Mouse (Mus musculus): ENCODE results near the gene Uts2b. TPM values are rescaled to one million over a fixed set of nuclear protein-coding genes. Genes with fewer than 3 reads are reported as not detected.
"Not testable (repeated sequence)": the region's sequence is repeated elsewhere in the genome, so short reads cannot be mapped to it uniquely, and the experiment has no call there.

Gene Uts2b
- polyA plus RNA-seq, 1 experiment from 2014 or later, result 1.9 TPM

DNA sequence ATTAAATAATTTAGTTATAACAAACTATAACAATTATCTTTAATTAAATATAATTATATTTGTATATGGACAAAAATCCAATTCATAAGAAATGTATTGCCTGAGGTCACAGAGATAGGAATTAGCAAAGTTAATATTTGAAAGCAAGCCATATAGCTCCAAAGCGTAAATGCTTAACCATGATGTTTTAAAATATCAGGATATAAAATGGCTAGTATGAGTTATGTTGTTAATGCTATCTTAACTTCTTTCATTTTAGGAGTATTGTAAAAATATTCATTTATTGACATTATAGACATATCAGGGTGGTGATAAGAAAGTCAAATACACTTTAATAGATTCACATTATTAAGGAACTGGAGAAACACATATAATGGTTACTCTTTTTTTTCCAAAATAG lies 10.0 kb downstream of the Uts2b start:
- no peaks in the 10 kb centered on the region for H3K36me3 ChIP-seq
- H3K4me1 ChIP-seq, result no peaks in the 10 kb centered on the region
- no peaks in the 10 kb centered on the region for H3K9me3 ChIP-seq
- no peak overlapping the region for H3K4me3 ChIP-seq
- H3K27me3 ChIP-seq, result no peaks in the 10 kb centered on the region
- WGBS, result 94% methylated on average over 1 of the region's 1 CpGs
- H3K27ac ChIP-seq, result no peak overlapping the region
- no peak for ATAC-seq (ENCODE audit: insufficient number of reproducible peaks, low FRiP score, low TSS enrichment, low read depth)
- H3K9ac ChIP-seq, result no peak overlapping the region
- H3K4me2 ChIP-seq, result no peak overlapping the region

DNA sequence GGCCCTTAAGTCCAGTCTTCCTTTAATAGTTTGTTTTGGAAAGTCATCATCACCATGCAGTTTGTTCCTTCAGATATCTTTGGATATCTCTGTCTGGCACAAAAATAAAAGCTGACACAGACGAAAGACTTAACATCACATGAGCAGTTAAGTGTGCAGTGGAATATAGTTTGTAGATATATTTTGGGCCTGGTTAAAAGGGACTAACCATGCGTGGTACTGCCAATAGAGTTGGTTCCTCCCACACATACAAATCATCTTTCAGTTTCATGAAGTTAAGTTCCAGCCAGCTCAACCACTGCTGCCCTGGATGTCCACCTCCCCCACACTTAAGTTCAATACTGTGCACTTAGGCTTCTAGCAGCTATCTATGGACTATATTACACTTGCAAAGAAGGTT lies 15.6 kb downstream of the Uts2b start:
- no peak for ATAC-seq (ENCODE audit: insufficient number of reproducible peaks, low FRiP score, low TSS enrichment, low read depth)
- no peaks in the 10 kb centered on the region for H3K27me3 ChIP-seq
- H3K4me2 ChIP-seq, result no peak overlapping the region
- 70% methylated on average over 2 of the region's 2 CpGs for WGBS
- no peak overlapping the region for H3K4me3 ChIP-seq
- H3K27ac ChIP-seq, result no peak overlapping the region
- no peaks in the 10 kb centered on the region for H3K9me3 ChIP-seq
- no peaks in the 10 kb centered on the region for H3K4me1 ChIP-seq
- H3K36me3 ChIP-seq, result no peaks in the 10 kb centered on the region
- H3K9ac ChIP-seq, result no peak overlapping the region

DNA sequence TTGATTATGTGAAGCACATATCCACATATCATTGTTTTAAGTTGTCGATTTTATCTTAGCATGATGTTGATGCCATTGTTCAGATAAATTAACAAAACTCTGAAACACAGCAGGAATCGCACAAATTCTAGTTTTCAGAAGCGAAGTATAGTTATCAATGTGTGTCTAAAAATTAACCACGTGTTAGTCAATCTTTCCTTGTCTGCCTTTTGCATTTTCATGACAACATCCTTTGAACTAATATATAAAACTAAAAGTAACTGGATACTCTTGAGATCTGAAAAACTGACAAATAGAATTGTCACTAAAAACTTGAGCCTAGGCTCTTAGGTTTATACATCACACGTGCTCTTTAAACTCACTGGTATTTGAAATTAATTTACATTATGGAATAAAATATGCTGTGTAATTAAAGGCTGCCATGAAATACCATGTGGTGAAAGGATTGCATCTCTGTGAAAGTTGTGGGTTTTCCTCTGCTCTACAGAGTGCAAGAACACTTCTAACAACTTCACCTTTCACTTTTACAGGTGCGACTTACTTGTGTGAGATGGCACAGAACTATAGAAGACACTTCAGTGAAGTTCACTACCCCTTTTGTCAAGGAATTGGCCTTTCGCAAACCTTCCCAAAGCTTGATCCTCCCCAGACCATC lies 20.0 kb downstream of the Uts2b start:
- Histone ChIP-seq H3K9ac (no peak overlapping the region), H3K4me3 (no peak overlapping the region), H3K4me2 (no peak overlapping the region), H3K9me3 (no peaks in the 10 kb centered on the region), H3K27me3 (no peaks in the 10 kb centered on the region), H3K4me1 (no peaks in the 10 kb centered on the region), H3K27ac (no peak overlapping the region), H3K36me3 (no peaks in the 10 kb centered on the region)
- ATAC-seq (ENCODE audit: insufficient number of reproducible peaks, low FRiP score, low TSS enrichment, low read depth), result no peak
- 86% methylated on average over 7 of the region's 7 CpGs for WGBS

DNA sequence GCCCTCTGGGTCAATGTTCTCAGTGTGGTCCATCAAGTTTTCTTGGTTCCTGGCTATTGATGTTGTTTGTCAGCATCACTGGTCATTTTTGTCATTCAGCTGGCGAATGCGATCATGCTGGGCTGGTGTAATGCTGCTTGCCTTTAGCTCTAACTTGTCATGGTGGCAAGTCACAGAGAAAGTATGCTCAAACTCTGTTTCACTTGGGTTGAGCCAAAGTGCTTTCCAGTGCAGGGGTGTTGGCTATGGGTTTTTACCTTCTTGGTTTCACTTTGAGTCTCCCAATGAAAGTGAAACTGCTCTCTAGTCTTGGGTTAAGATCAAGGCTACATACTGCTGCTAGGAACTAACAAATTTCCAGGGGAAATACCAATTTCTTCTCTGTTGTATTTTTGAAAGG lies 20.8 kb downstream of the Uts2b start:
- Histone ChIP-seq H3K4me2 (no peak overlapping the region), H3K9ac (no peak overlapping the region), H3K4me1 (no peaks in the 10 kb centered on the region), H3K9me3 (no peaks in the 10 kb centered on the region), H3K27ac (no peak overlapping the region), H3K4me3 (no peak overlapping the region), H3K36me3 (no peaks in the 10 kb centered on the region), H3K27me3 (no peaks in the 10 kb centered on the region)
- 90% methylated on average over 2 of the region's 2 CpGs for WGBS
- ATAC-seq (ENCODE audit: insufficient number of reproducible peaks, low FRiP score, low TSS enrichment, low read depth), result no peak

DNA sequence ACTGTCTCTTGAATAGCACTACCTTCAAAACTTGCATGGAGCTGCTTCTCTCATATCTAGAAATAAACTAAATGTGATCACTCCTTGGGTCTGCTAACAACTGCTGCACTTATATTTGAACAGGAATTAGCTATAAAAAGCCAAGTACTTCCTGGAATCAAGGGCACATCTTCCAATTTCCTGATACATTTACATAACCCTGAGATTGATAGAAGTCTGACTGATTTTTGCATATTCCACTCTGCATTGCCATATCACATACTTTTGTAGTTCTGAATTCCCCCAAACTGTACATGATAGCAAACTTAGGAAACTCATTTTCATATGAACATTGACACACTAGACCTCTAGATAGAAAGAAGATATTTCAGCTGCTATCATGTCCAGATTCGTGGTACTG lies 21.7 kb downstream of the Uts2b start:
- ATAC-seq (ENCODE audit: insufficient number of reproducible peaks, low FRiP score, low TSS enrichment, low read depth), result no peak
- 66% methylated on average over 1 of the region's 1 CpGs for WGBS
- H3K9me3 ChIP-seq, result no peaks in the 10 kb centered on the region
- H3K9ac ChIP-seq, result no peak overlapping the region
- no peaks in the 10 kb centered on the region for H3K36me3 ChIP-seq
- no peaks in the 10 kb centered on the region for H3K27me3 ChIP-seq
- H3K4me3 ChIP-seq, result no peak overlapping the region
- H3K4me1 ChIP-seq, result no peaks in the 10 kb centered on the region
- H3K27ac ChIP-seq, result no peak overlapping the region
- H3K4me2 ChIP-seq, result no peak overlapping the region

DNA sequence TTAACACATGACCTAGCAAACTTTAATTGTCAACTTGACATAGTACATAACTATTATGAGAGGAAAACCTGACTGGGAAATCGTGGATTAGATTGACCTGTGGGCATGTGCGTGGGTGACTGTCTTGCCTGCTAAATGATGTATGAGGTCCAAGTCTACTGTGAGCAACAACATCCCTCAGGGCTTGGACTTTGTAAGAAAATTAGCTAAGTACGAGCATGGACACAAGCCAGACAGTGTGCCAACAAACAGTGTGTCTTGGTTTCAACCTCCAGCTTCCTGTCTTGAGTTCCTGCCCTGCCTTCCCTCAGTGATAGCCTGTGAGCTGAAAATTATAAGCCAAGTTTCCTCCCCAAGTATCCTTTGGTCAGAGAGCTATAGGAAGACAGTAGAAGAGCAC lies 22.5 kb downstream of the Uts2b start:
- Histone ChIP-seq H3K27me3 (no peaks in the 10 kb centered on the region), H3K4me2 (no peak overlapping the region), H3K36me3 (no peaks in the 10 kb centered on the region), H3K9ac (no peak overlapping the region), H3K4me1 (no peaks in the 10 kb centered on the region), H3K9me3 (no peaks in the 10 kb centered on the region), H3K4me3 (no peak overlapping the region), H3K27ac (no peak overlapping the region)
- WGBS, result 58% methylated on average over 3 of the region's 3 CpGs
- ATAC-seq (ENCODE audit: insufficient number of reproducible peaks, low FRiP score, low TSS enrichment, low read depth), result no peak

DNA sequence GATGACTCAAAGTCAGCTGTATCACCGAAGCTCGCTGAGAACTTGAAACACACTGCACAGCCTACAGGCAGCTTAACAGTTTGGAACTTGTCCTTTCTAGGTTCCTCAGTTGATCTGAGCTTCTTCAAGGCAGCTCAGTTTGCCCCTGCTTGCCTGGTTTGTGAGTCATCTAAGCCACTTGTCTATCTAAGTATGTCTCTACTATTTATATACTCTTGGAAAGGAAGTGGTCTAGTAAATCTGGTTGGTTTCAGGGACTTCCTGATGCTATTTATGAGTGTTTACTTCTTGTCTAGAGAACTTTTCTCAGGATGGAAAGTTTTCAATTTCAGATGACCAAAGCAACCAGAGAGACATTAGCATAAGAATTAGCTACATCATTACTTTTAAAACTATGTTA lies 43.6 kb downstream of the Uts2b start:
- no peaks in the 10 kb centered on the region for H3K36me3 ChIP-seq
- no peak overlapping the region for H3K27ac ChIP-seq
- ATAC-seq (ENCODE audit: insufficient number of reproducible peaks, low FRiP score, low TSS enrichment, low read depth), result no peak
- no peak overlapping the region for H3K4me3 ChIP-seq
- WGBS, result 93% methylated on average over 2 of the region's 2 CpGs
- no peak overlapping the region for H3K9ac ChIP-seq
- H3K4me1 ChIP-seq, result no peaks in the 10 kb centered on the region
- H3K9me3 ChIP-seq, result no peaks in the 10 kb centered on the region
- H3K4me2 ChIP-seq, result no peak overlapping the region
- no peaks in the 10 kb centered on the region for H3K27me3 ChIP-seq

DNA sequence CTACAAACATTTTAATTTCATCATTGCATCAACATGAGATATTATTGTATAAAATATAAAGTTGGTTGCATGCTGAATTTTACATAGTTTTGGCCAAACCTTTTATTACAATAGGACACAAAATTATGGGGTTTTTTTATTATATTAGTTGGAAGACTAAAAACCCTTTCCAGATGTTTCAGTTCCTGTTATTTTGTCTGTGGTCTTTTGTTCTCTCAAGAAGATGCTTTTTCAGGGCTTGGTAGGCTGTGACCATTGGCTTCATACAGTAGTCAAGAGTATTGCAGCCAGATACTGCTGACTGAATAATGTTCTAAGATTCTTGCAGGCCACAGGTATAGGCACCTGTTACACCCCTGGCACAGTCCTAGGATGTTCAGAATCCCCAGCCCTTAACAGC lies 48.0 kb downstream of the Uts2b start:
- no peak for ATAC-seq (ENCODE audit: insufficient number of reproducible peaks, low FRiP score, low TSS enrichment, low read depth)
- Histone ChIP-seq H3K4me1 (no peaks in the 10 kb centered on the region), H3K27ac (no peak overlapping the region), H3K4me3 (no peak overlapping the region), H3K9ac (no peak overlapping the region), H3K36me3 (no peaks in the 10 kb centered on the region), H3K9me3 (no peaks in the 10 kb centered on the region), H3K4me2 (no peak overlapping the region), H3K27me3 (no peaks in the 10 kb centered on the region)

DNA sequence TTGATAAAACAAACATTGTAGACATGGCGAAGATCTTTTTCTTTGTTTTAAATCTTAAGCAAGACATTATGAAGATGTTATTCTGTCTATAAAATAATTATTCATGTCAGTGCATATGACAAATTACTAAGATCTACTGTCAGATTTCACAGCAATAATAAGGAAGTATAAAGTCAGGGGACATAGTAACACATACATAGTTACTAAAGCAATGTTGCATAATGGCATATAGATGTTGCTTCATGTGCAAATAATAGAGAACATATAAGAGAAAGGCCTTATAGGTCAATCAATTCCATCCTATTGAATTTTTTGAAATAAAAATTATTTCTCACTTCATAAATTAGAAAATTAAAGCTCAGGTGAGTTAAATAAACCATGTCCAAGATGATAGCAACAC lies 50.9 kb downstream of the Uts2b start:
- no peaks in the 10 kb centered on the region for H3K27me3 ChIP-seq
- no peaks in the 10 kb centered on the region for H3K9me3 ChIP-seq
- ATAC-seq (ENCODE audit: insufficient number of reproducible peaks, low FRiP score, low TSS enrichment, low read depth), result no peak
- no peaks in the 10 kb centered on the region for H3K4me1 ChIP-seq
- no peak overlapping the region for H3K9ac ChIP-seq
- WGBS, result 83% methylated on average over 1 of the region's 1 CpGs
- no peak overlapping the region for H3K4me3 ChIP-seq
- no peak overlapping the region for H3K4me2 ChIP-seq
- H3K36me3 ChIP-seq, result no peaks in the 10 kb centered on the region
- no peak overlapping the region for H3K27ac ChIP-seq

DNA sequence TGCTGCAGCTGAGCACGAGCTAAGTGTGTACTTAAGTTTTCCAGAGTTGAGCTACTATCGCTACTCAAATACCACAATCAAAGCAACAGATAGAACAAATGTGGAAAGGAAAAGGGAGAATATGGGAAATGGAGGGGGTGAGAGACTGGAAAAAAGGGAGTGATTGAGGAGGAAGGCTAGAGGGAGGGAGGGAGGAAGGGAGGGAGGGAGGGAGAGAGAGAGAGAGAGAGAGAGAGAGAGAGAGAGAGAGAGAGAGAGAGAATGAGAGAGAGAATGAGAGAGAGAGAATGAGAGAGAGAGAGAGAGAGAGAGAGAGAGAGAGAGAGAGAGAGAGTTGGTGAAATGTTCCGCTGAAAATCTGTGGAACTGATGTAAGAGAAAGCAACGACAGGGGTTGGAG lies 62.9 kb downstream of the Uts2b start, which contains the start of gene Ostn:
Gene Ostn (plus strand): TSS at position 301 of the 400 bp plus-strand sequence.
- H3K36me3 ChIP-seq; H3K9me3 ChIP-seq; H3K4me3 ChIP-seq; H3K4me2 ChIP-seq; ATAC-seq (ENCODE audit: insufficient number of reproducible peaks, low FRiP score, low TSS enrichment, low read depth); H3K27me3 ChIP-seq; H3K4me1 ChIP-seq; H3K27ac ChIP-seq; H3K9ac ChIP-seq: not testable (repeated sequence)
- WGBS, result 54% methylated on average over 4 of the region's 4 CpGs

Other genes starting within 250 kb of the Uts2b start
- gene Ostn, start 62.8 kb downstream of the Uts2b start, polyA plus RNA-seq (2015; fragmentation: Nextera tagmentation; extraction: Ambion mirVana), result 5.9 and 9.1 TPM in 2 replicates
- 38.2 and 42.8 TPM in 2 replicates for gene Ccdc50, start 18.6 kb upstream of the Uts2b start, polyA plus RNA-seq (2015; fragmentation: Nextera tagmentation; extraction: Ambion mirVana)